Mouse (Mus musculus) liver, postnatal 0 days (tissue): ENCODE measurements around the gene Sspn.

Experiments
- CTCF ChIP-seq: sonication (generic); IDR thresholded peaks from 2 replicates; pipeline ENCODE4 v1.5.1; 2016; ENCODE audit warnings: antibody characterized with exemption, low read depth
- EP300 ChIP-seq: IDR thresholded peaks from 2 replicates; pipeline ENCODE4 v1.6.1; 2016; ENCODE audit warnings: antibody characterized with exemption, low read depth, mild to moderate bottlenecking

GRCm38 (mm10) chr6:145883668-145884067, 47.8 kb upstream of the Sspn start:
- no peak for TF ChIP-seq CTCF
- no peak for TF ChIP-seq EP300
